Comparison of ENCODE assay signal across 8 mouse cellular contexts in the genomic region with DNA sequence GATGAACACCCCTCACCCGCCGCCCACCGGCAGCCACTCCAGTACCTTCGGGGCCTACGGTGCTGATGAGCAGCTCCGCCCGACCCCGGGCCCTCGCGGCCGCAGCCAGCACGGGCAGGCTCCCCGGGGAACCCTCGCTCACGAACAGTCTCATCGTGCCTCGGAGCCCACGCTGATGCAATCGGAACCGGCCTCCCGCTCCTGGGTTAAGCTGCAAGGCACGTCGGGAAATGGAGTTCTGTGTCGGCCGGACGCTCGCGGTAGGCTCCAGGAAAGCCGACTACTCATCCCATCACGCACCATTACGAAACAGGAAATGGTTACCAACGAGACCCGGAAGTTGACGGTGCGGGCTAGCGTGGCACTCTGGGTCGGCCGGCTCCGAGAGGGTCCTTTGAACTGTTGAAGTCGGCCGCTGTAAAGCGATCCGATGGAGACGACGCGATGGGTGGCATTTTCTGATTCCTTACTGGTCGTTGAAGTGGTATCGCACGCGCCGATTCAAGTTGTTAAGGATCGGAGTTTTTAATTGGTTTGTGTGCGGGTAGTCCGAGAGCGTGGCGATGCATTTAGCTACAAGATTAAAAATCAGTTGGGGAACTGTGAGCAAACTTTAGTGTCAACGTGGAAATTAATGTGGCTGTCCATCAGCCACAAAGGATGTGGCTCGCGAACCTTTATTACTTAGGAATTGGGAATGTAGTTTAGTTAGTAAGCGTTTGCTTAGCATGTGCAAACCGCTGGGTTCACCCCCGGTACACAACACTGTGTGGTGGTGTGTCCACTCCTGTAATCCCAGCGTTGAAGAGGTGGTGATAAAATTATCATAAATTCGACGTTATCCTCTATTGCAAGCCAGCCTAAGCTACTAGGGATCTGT. TPM values are rescaled to one million over a fixed set of nuclear protein-coding genes. Genes with fewer than 3 reads are reported as not detected.
DNase-seq lines count a peak whose midpoint lies in the region; ATAC-seq and TF ChIP-seq lines count a peak whose summit lies in the region.

TSS of gene Mars (minus strand) at position 311 of the 880 bp plus-strand sequence.

- TF ChIP-seq POLR2A in bone marrow macrophage, adult 2 months (IDR thresholded peaks at IDR 0.05; ENCODE audit: borderline replicate concordance, low read depth, low read length), result no peak
- TF ChIP-seq POLR2A in embryonic fibroblast, embryonic 13.5 days (IDR thresholded peaks at IDR 0.05; ENCODE audit: low read depth, low read length), result peak; percentile 81

- peak within 1 kb of the TSS; percentile 67 for H3K4me2 ChIP-seq in kidney, embryonic 15.5 days

- peak within 1 kb of the TSS; percentile 82 for H3K9ac ChIP-seq in kidney, embryonic 15.5 days

- peak within 1 kb of the TSS; percentile 85 for H3K4me3 ChIP-seq in bone marrow macrophage, adult 2 months (ENCODE audit: insufficient read depth, low read length)
- peak within 1 kb of the TSS; percentile 88 for H3K4me3 ChIP-seq in embryonic fibroblast, embryonic 13.5 days (ENCODE audit: insufficient read depth, low read length)
- peak within 1 kb of the TSS; percentile 77 for H3K4me3 ChIP-seq in heart, embryonic 10.5 days
- H3K4me3 ChIP-seq in kidney, embryonic 15.5 days (replicated peaks), result peak within 1 kb of the TSS; percentile 81

- H3K27ac ChIP-seq in bone marrow macrophage, adult 2 months (ENCODE audit: insufficient read depth, low read depth, low read length), result peak within 1 kb of the TSS; percentile 88
- H3K27ac ChIP-seq in embryonic fibroblast, embryonic 13.5 days (ENCODE audit: insufficient read depth, low read length), result peak within 1 kb of the TSS; percentile 90
- H3K27ac ChIP-seq in heart, embryonic 10.5 days, result peak within 1 kb of the TSS; percentile 91
- peak within 1 kb of the TSS; percentile 79 for H3K27ac ChIP-seq in kidney, embryonic 15.5 days

- peak; percentile 96 for DNase-seq in A20 (ENCODE audit: low read depth, low spot score)
- DNase-seq in heart, embryonic 10.5 days (ENCODE audit: low spot score), result peak; percentile 97
- peak; percentile 93 for DNase-seq in liver
- peak; percentile 93 for DNase-seq in spleen, postnatal 4 days (ENCODE audit: low spot score in 2 of 2)

- no peak for TF ChIP-seq CTCF in bone marrow macrophage, adult 2 months (IDR thresholded peaks at IDR 0.05; ENCODE audit: low read depth, low read length)
- TF ChIP-seq CTCF in embryonic fibroblast, embryonic 13.5 days (IDR thresholded peaks at IDR 0.05; ENCODE audit: borderline replicate concordance, insufficient read depth, low read length), result no peak

- ATAC-seq in kidney, embryonic 15.5 days (replicated peaks; ENCODE audit: low FRiP score), result peak; percentile 96
- ATAC-seq in monocyte, adult 5-6 weeks (replicated peaks; ENCODE audit: insufficient number of reproducible peaks, low FRiP score, low TSS enrichment, poor library complexity, severe bottlenecking), result peak; percentile 91

- H3K36me3 ChIP-seq in heart, embryonic 10.5 days, result peaks cover 34% of the 10 kb centered on the region
- H3K36me3 ChIP-seq in kidney, embryonic 15.5 days, result peaks cover 32% of the 10 kb centered on the region

- no peaks in the 10 kb centered on the region for H3K27me3 ChIP-seq in heart, embryonic 10.5 days (ENCODE audit: insufficient read depth, poor library complexity, severe bottlenecking)
- no peaks in the 10 kb centered on the region for H3K27me3 ChIP-seq in kidney, embryonic 15.5 days

- no peaks in the 10 kb centered on the region for H3K9me3 ChIP-seq in heart, embryonic 10.5 days
- H3K9me3 ChIP-seq in kidney, embryonic 15.5 days (replicated peaks), result no peaks in the 10 kb centered on the region

- H3K4me1 ChIP-seq in bone marrow macrophage, adult 2 months (ENCODE audit: control insufficient read depth, insufficient read depth, low read length), result peaks cover 20% of the 10 kb centered on the region
- no peaks in the 10 kb centered on the region for H3K4me1 ChIP-seq in embryonic fibroblast, embryonic 13.5 days (ENCODE audit: control insufficient read depth, insufficient read depth, low read length)
- peaks cover 10% of the 10 kb centered on the region for H3K4me1 ChIP-seq in heart, embryonic 10.5 days
- H3K4me1 ChIP-seq in kidney, embryonic 15.5 days, result peaks cover 18% of the 10 kb centered on the region

- WGBS in heart, embryonic 10.5 days, result under 1% methylated on average over 65 of the region's 65 CpGs
- under 1% methylated on average over 65 of the region's 65 CpGs for WGBS in kidney, embryonic 15.5 days

RNA-seq across cellular contexts. Expression of gene Mars, which starts in this region (rescaled TPM):
- polyA plus RNA-seq in bone marrow macrophage, adult 2 months (2012; ENCODE audit: insufficient read depth, insufficient read length, missing spikeins), result 29.4 and 34.9 TPM in 2 replicates
- 105 and 110 TPM in 2 replicates for polyA plus RNA-seq in embryonic fibroblast, embryonic 13.5 days (2011; ENCODE audit: insufficient read length, low read depth, missing spikeins)
- polyA plus RNA-seq in heart, embryonic 10.5 days (2016; fragmentation: Nextera tagmentation; extraction: Ambion mirVana), result 119 and 140 TPM in 2 replicates
- 120 and 127 TPM in 2 replicates for polyA plus RNA-seq in kidney, embryonic 15.5 days (2015; fragmentation: Nextera tagmentation; extraction: Ambion mirVana)
- total RNA-seq in monocyte, adult 5-6 weeks (2017), result 56.6 to 72.2 TPM (median 64.5 TPM) in 3 replicates

Comparison
In these comparisons a context has a peak if more than half of its experiments do, and no peak if none do; other contexts are left out.
1. Peak in every context shown above with its lines: DNase-seq, ATAC-seq, H3K4me3 ChIP-seq and H3K27ac ChIP-seq.